In the genomic region with DNA sequence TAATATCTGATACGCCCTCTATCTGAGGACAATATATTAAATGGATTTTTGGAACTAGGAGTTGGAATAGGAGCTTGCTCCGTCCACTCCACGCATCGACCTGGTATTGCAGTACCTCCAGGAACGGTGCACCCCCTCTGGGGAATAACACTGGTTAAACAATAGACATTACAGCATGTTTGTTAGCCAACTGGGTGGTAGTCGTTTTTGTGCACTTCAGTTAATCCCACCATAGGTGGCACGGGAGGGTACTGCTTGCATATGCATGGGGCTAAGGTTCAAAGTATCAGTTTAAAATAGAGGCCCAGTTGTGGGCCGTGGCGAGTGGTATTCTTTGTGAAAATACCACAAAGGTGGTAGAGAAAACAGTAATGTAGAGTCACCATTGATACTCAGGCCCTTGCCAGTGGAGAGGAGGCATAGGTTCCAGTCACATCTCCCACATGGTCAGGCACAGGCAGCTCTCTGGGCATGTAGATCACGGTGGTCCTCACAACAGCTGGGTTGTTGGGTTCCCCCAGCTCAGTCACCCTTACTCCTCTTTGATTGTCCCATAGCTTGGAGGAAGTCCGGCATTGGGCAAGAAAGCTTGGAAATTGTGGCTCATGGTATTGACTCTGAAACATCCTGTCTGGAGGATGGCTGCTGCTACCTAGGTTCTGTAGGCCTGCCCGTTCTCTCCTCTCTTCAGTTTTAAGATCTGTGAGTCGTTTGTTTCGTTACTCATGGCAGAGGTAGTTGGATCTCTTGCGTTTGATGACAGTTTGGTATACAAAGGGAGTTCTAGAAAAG, we compare ENCODE assay signal across 8 mouse cellular contexts. TPM values are rescaled to one million over a fixed set of nuclear protein-coding genes. Genes with fewer than 3 reads are reported as not detected.
A peak's percentile ranks its signal among the peaks of the same experiment; 100 is the strongest.
DNase-seq lines count a peak whose midpoint lies in the region; ATAC-seq and TF ChIP-seq lines count a peak whose summit lies in the region.

No protein-coding gene starts in this region.

- no peaks in the 10 kb centered on the region for H3K27me3 ChIP-seq in Patski
- H3K27me3 ChIP-seq in liver, embryonic 15.5 days = no peaks in the 10 kb centered on the region
- no peaks in the 10 kb centered on the region for H3K27me3 ChIP-seq in neural tube, embryonic 12.5 days (replicated peaks)

- H3K4me2 ChIP-seq in liver, embryonic 15.5 days = peak overlapping the region; percentile 68
- H3K4me2 ChIP-seq in neural tube, embryonic 12.5 days (replicated peaks) = peak overlapping the region; percentile 62

- H3K9ac ChIP-seq in liver, embryonic 15.5 days = peak overlapping the region; percentile 54; the same call in 1 of the 2 replicates
- peak overlapping the region; percentile 56 for H3K9ac ChIP-seq in neural tube, embryonic 12.5 days

- 1% methylated on average over 15 of the region's 15 CpGs for WGBS in liver, embryonic 15.5 days (ENCODE audit: insufficient replicate concordance)
- 7% methylated on average over 15 of the region's 15 CpGs for WGBS in neural tube, embryonic 12.5 days

- no peaks in the 10 kb centered on the region for H3K9me3 ChIP-seq in liver, embryonic 15.5 days (replicated peaks)
- no peaks in the 10 kb centered on the region for H3K9me3 ChIP-seq in neural tube, embryonic 12.5 days

- TF ChIP-seq CTCF in Patski (IDR thresholded peaks at IDR 0.05) = no peak

- ATAC-seq in Patski = peak; percentile 75
- ATAC-seq in granulocyte monocyte progenitor cell, adult 5-6 weeks (replicated peaks; ENCODE audit: poor library complexity, severe bottlenecking) = peak; percentile 71
- peak; percentile 92 for ATAC-seq in liver, embryonic 15.5 days (ENCODE audit: insufficient read depth)
- ATAC-seq in neural tube, embryonic 12.5 days (ENCODE audit: low FRiP score, low read depth) = peak; percentile 87

- in situ Hi-C loops in Patski (cut with MboI; ENCODE audit: low pct_unique_long_range_greater_than_20kb) = loop anchor here (5.0 kb wide), 1 partner anchor 52 kb away; a partner anchor contains a TSS

- POLR2A ChIA-PET in Patski (lab: Charles Lee) = interaction anchor here (1.2 to 4.7 kb wide), 4 partner anchors 11 to 29 kb away, joined by 3 to 20 read pairs (median 6); a partner anchor contains a TSS

- peak overlapping the region; percentile 84 for H3K27ac ChIP-seq in liver, embryonic 15.5 days (replicated peaks)
- peak overlapping the region; percentile 75 for H3K27ac ChIP-seq in neural tube, embryonic 12.5 days

- CTCF ChIA-PET in Patski (lab: Charles Lee) = no interaction called here

- DNase-seq in A20 (ENCODE audit: low read depth, low spot score) = peak; percentile 92
- DNase-seq in Patski (ENCODE audit: low read depth, low spot score) = peak; percentile 31
- DNase-seq in cerebellum, postnatal 36 days = peak; percentile 26 to 37
- peak; percentile 68 for DNase-seq in kidney, adult 9 months
- DNase-seq in testis, postnatal 14 days (ENCODE audit: low spot score) = peak; percentile 81

- H3K36me3 ChIP-seq in liver, embryonic 15.5 days (replicated peaks) = no peaks in the 10 kb centered on the region
- H3K36me3 ChIP-seq in neural tube, embryonic 12.5 days = no peaks in the 10 kb centered on the region

- peaks cover 32% of the 10 kb centered on the region for H3K4me1 ChIP-seq in liver, embryonic 15.5 days (replicated peaks)
- peaks cover 21% of the 10 kb centered on the region; the same call in 1 of the 2 replicates for H3K4me1 ChIP-seq in neural tube, embryonic 12.5 days

- H3K4me3 ChIP-seq in liver, embryonic 15.5 days (replicated peaks) = peak overlapping the region; percentile 43
- H3K4me3 ChIP-seq in neural tube, embryonic 12.5 days = peak overlapping the region; percentile 37

RNA-seq across cellular contexts. Expression of a gene that starts 28.9 kb away (rescaled TPM):
- polyA plus RNA-seq in Patski (2021) = 27.2 TPM
- 13.6 and 14.8 TPM in 2 replicates for total RNA-seq in granulocyte monocyte progenitor cell, adult 5-6 weeks (2014; fragmentation: Nextera tagmentation)
- 9.5 and 10.1 TPM in 2 replicates for total RNA-seq in granulocyte monocyte progenitor cell, adult 5-6 weeks (2017)
- 66.1 and 71.5 TPM in 2 replicates for polyA plus RNA-seq in liver, embryonic 15.5 days (2015; fragmentation: Nextera tagmentation; extraction: Ambion mirVana)
- 13.6 and 14.2 TPM in 2 replicates for polyA plus RNA-seq in neural tube, embryonic 12.5 days (2016; fragmentation: Nextera tagmentation; extraction: Ambion mirVana)

RNA-seq across cellular contexts. Expression of a gene that starts 28.9 kb away (rescaled TPM):
- 1.4 TPM for polyA plus RNA-seq in Patski (2021)
- total RNA-seq in granulocyte monocyte progenitor cell, adult 5-6 weeks (2014; fragmentation: Nextera tagmentation) = not detected in 2 replicates
- total RNA-seq in granulocyte monocyte progenitor cell, adult 5-6 weeks (2017) = 0.22 TPM in 1 of 2 replicates, not detected in the other
- polyA plus RNA-seq in liver, embryonic 15.5 days (2015; fragmentation: Nextera tagmentation; extraction: Ambion mirVana) = 0.79 and 0.96 TPM in 2 replicates
- polyA plus RNA-seq in neural tube, embryonic 12.5 days (2016; fragmentation: Nextera tagmentation; extraction: Ambion mirVana) = 29.2 and 30.2 TPM in 2 replicates

RNA-seq across cellular contexts. Expression of a gene that starts 43.2 kb away (rescaled TPM):
- polyA plus RNA-seq in Patski (2021) = 0.74 TPM
- 1.1 and 1.5 TPM in 2 replicates for total RNA-seq in granulocyte monocyte progenitor cell, adult 5-6 weeks (2014; fragmentation: Nextera tagmentation)
- 0.73 and 0.93 TPM in 2 replicates for total RNA-seq in granulocyte monocyte progenitor cell, adult 5-6 weeks (2017)
- 7.6 and 8.1 TPM in 2 replicates for polyA plus RNA-seq in liver, embryonic 15.5 days (2015; fragmentation: Nextera tagmentation; extraction: Ambion mirVana)
- 31.0 and 40.3 TPM in 2 replicates for polyA plus RNA-seq in neural tube, embryonic 12.5 days (2016; fragmentation: Nextera tagmentation; extraction: Ambion mirVana)

RNA-seq across cellular contexts. Expression of a gene that starts 52.0 kb away (rescaled TPM):
- polyA plus RNA-seq in Patski (2021) = 38.5 TPM
- 1.8 TPM in 2 replicates for total RNA-seq in granulocyte monocyte progenitor cell, adult 5-6 weeks (2014; fragmentation: Nextera tagmentation)
- total RNA-seq in granulocyte monocyte progenitor cell, adult 5-6 weeks (2017) = 6.5 and 8.1 TPM in 2 replicates
- 14.8 and 15.8 TPM in 2 replicates for polyA plus RNA-seq in liver, embryonic 15.5 days (2015; fragmentation: Nextera tagmentation; extraction: Ambion mirVana)
- 45.2 and 45.3 TPM in 2 replicates for polyA plus RNA-seq in neural tube, embryonic 12.5 days (2016; fragmentation: Nextera tagmentation; extraction: Ambion mirVana)

Comparison
In these comparisons a context has a peak if more than half of its experiments do, and no peak if none do; other contexts are left out.
1. Peak in every context shown above with its lines: DNase-seq, ATAC-seq, H3K4me3 ChIP-seq and H3K27ac ChIP-seq.
2. DNase-seq: peak in every context shown above with its lines; median percentile 92 in A20; 81 in testis, postnatal 14 days; 68 in kidney, adult 9 months; 32 in cerebellum, postnatal 36 days; 31 in Patski.
3. RNA of a gene that starts 28.9 kb away (polyA plus RNA-seq): 29.2 to 30.2 TPM in neural tube, embryonic 12.5 days; 1.4 TPM in Patski (single experiment) and 0.79 to 0.96 TPM in liver, embryonic 15.5 days; every median in the first group is over 10 times any median in the second.